Mouse (Mus musculus) bone marrow, adult 2 months (tissue): ENCODE measurements at regions not wholly inside any gene's neighbourhood (a gene's known extent, or its start where the extent isn't known, plus 50 kb on each side); places are given as distances from the start of the nearest gene placed in this dataset.

ENCODE experiments used
- CTCF ChIP-seq: fragments of 200-500 bp; IDR thresholded peaks from 2 replicates; pipeline ENCODE4 v1.5.1; 2011; ENCODE audit warnings: low read length, control low read depth; ENCODE audit not compliant: control insufficient read depth, insufficient read depth
- POLR2A ChIP-seq: fragments of 200-500 bp; IDR thresholded peaks from 2 replicates; pipeline ENCODE4 v1.6.1; 2011; ENCODE audit warnings: low read depth, mild to moderate bottlenecking, control low read depth, low read length, borderline replicate concordance; ENCODE audit not compliant: control insufficient read depth

DNA sequence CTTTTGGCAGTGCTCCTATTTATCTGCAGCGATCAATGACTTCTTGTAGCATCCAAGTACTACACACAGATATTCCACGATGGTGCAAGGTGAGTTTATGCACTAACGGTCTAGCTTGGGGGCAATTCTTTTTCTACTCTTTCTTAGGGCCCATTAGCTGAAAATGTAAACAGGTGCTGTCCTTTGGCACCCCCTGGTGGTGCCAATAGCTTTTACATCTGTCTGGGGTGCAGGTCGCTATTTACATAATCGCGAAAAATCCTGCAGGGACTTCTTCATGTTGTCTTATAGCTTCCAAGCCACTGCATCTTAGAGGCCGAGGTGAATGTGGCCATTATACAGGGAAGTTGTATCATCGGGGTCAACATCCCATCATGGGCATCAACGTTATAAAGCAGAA is 175.9 kb downstream of the Rps12 start:
- 0 out of 2 replicates have a peak, but pooled peaks have one; percentile 16 for TF ChIP-seq CTCF
- no peak for TF ChIP-seq POLR2A
